Mouse (Mus musculus) ES-Bruce4 (cell line): Measurements from ENCODE around the gene Lysmd3. TPM values are rescaled to one million over a fixed set of nuclear protein-coding genes. Genes with fewer than 3 reads are reported as not detected.
"Not testable (repeated sequence)": the region's sequence is repeated elsewhere in the genome, so short reads cannot be mapped to it uniquely, and the experiment has no call there.

Experiments used
- H3K27ac ChIP-seq: 2 replicates; pipeline ENCODE4 v1.5.1; 2012; ENCODE audit warnings: low read length, inconsistent platforms; ENCODE audit not compliant: insufficient read depth
- H3K27me3 ChIP-seq: 2 replicates; pipeline ENCODE4 v1.6.1; 2012; ENCODE audit warnings: mild to moderate bottlenecking, low read length, inconsistent platforms; ENCODE audit not compliant: control insufficient read depth, poor library complexity, insufficient read depth, severe bottlenecking
- H3K36me3 ChIP-seq: 2 replicates; pipeline ENCODE4 v1.6.1; 2012; ENCODE audit warnings: inconsistent platforms, mild to moderate bottlenecking, low read length, moderate library complexity; ENCODE audit not compliant: control insufficient read depth, poor library complexity, insufficient read depth, severe bottlenecking
- H3K4me1 ChIP-seq: one replicate; pipeline ENCODE4 v1.8.1; 2011; ENCODE audit warnings: low read length; ENCODE audit not compliant: control insufficient read depth, insufficient read depth
- H3K4me3 ChIP-seq: 2 replicates; pipeline ENCODE4 v1.5.1; 2011; ENCODE audit warnings: low read depth, mild to moderate bottlenecking, low read length
- H3K9ac ChIP-seq: 2 replicates; pipeline ENCODE4 v1.6.1; 2012; ENCODE audit warnings: low read depth, mild to moderate bottlenecking, inconsistent platforms; ENCODE audit not compliant: poor library complexity, severe bottlenecking
- H3K9me3 ChIP-seq: replicated peaks from 2 replicates; pipeline ENCODE4 v1.6.1; 2012; ENCODE audit warnings: mild to moderate bottlenecking, low read length, inconsistent platforms; ENCODE audit not compliant: control insufficient read depth, poor library complexity, insufficient read depth, severe bottlenecking
- CTCF ChIP-seq: IDR thresholded peaks from one replicate; pipeline ENCODE4 v1.8.1; 2011; ENCODE audit warnings: low read depth, low read length
- EP300 ChIP-seq: IDR thresholded peaks from 2 replicates; pipeline ENCODE4 v1.6.1; 2011; ENCODE audit warnings: low read depth, low read length; ENCODE audit not compliant: insufficient read depth
- POLR2A ChIP-seq: IDR thresholded peaks from one replicate; pipeline ENCODE4 v1.8.1; 2011; ENCODE audit warnings: low read length; ENCODE audit not compliant: insufficient read depth
- polyA plus RNA-seq: library from polyadenylated mRNA; stranded (reverse); fragments of >200 nt; gene quantifications from 2 replicates; pipeline ENCODE4 v1.2.4, GENCODE M21; 2011; ENCODE audit warnings: low read depth; ENCODE audit not compliant: missing spikeins, insufficient read depth, insufficient read length

Gene Lysmd3
- polyA plus RNA-seq = 21.0 and 28.7 TPM in 2 replicates

DNA sequence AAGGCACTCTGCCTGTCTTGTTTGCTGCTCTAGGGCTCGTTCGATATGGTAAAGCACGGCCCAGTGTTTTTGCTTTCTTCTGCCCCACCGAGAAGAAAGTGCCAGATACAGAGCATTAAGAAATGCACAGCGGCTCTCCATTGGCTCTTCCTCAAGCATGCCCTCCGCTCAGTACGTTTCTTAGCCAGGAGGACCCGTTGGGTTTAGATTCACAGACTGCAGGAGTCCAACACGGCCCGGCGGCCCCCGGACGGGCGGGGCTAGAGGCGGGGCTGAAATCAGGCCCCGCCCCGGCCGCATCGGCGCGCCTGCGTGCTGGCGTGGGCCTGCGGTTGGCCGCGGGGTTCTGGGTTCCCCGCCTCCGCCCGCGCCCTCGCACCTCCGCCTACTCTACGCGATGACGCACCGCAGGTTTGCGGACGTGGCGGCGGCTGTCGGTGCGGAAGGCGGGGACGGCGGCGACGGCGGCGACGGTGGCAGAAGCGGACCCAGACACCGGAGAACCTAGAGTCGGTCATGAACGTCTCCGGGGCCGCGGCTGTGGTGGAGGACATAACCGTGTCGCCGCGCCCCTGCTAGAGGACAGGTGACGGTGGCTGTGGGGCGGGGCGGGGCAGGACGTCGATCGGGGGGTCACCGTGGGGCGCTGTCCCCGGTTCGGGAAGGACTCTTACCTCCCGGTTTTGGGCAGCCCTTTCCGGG, at the start of gene Lysmd3:
Lysmd3 (plus strand) TSS at position 313 of the 702 bp plus-strand sequence.
- H3K4me3 ChIP-seq = peak within 1 kb of the TSS; percentile 93
- TF ChIP-seq POLR2A (peak; percentile 45), CTCF (no peak), EP300 (0 out of 2 replicates have a peak, but pooled peaks have one; percentile 8)
- peak within 1 kb of the TSS; percentile 92 for H3K27ac ChIP-seq
- H3K4me1 ChIP-seq = peaks cover 1% of the 10 kb centered on the region
- H3K36me3 ChIP-seq = 0 out of 2 replicates have a peak, but pooled peaks cover 2% of the 10 kb centered on the region
- no peaks in the 10 kb centered on the region for H3K27me3 ChIP-seq
- no peaks in the 10 kb centered on the region for H3K9me3 ChIP-seq
- peak within 1 kb of the TSS; percentile 82 for H3K9ac ChIP-seq

GRCm38 (mm10) chr13:81610349-81610748, 47.1 kb upstream of the Lysmd3 start:
- Histone ChIP-seq H3K4me3 (no peak overlapping the region), H3K9ac (no peak overlapping the region), H3K27ac (no peak overlapping the region), H3K4me1 (no peaks in the 10 kb centered on the region), H3K36me3 (no peaks in the 10 kb centered on the region), H3K9me3 (no peaks in the 10 kb centered on the region; the same call in 1 of the 2 replicates), H3K27me3 (no peaks in the 10 kb centered on the region)
- no peak for TF ChIP-seq CTCF

- not testable (repeated sequence) for H3K27ac ChIP-seq, H3K9me3 ChIP-seq, H3K4me3 ChIP-seq, H3K9ac ChIP-seq, H3K4me1 ChIP-seq, H3K36me3 ChIP-seq, H3K27me3 ChIP-seq
Observed at GRCm38 (mm10) chr13:81627861-81628260, 29.6 kb upstream of the Lysmd3 start.

DNA sequence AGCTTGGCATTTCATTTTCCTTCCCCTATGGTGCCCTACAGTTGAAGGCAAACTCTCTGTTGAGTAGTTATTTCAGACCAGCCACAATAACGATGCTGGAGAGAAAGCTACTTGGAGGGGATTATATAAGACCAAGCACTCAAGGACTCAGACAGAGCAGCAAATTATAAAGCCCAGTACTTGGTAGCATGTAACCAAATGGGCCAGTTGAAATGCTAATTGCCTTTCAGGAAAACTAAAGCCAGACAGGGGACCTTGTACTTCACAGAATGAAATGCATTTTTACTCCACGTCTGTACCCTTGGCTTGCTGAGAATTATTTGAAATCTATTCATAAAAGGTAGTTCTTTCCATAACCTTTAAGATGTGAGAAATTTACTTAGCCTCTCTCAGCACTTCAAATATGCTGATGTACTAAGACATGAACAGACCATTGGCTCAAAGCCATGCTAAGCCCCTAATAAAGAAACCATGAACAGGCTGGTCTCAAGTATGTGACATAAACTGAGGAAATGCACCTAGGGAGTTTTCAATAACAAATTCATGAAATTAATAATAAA, 28.8 kb upstream of the Lysmd3 start:
- H3K9ac ChIP-seq = no peak overlapping the region
- no peaks in the 10 kb centered on the region for H3K9me3 ChIP-seq
- H3K36me3 ChIP-seq = no peaks in the 10 kb centered on the region
- no peak for TF ChIP-seq POLR2A
- TF ChIP-seq CTCF = no peak
- no peak for TF ChIP-seq EP300
- H3K4me1 ChIP-seq = peaks cover 2% of the 10 kb centered on the region
- H3K4me3 ChIP-seq = no peak overlapping the region
- no peak overlapping the region for H3K27ac ChIP-seq
- no peaks in the 10 kb centered on the region for H3K27me3 ChIP-seq

GRCm38 (mm10) chr13:81629395-81629794, 28.1 kb upstream of the Lysmd3 start:
- no peak overlapping the region for H3K4me3 ChIP-seq
- H3K36me3 ChIP-seq = no peaks in the 10 kb centered on the region
- H3K4me1 ChIP-seq = peaks cover 2% of the 10 kb centered on the region
- TF ChIP-seq CTCF (no peak), POLR2A (no peak), EP300 (no peak)
- H3K9ac ChIP-seq = no peak overlapping the region
- no peaks in the 10 kb centered on the region for H3K27me3 ChIP-seq
- no peaks in the 10 kb centered on the region for H3K9me3 ChIP-seq
- H3K27ac ChIP-seq = no peak overlapping the region

- Histone ChIP-seq H3K4me3 (no peak overlapping the region), H3K9me3 (no peaks in the 10 kb centered on the region), H3K4me1 (peaks cover 2% of the 10 kb centered on the region), H3K27ac (no peak overlapping the region), H3K36me3 (no peaks in the 10 kb centered on the region), H3K9ac (no peak overlapping the region), H3K27me3 (no peaks in the 10 kb centered on the region)
- no peak for TF ChIP-seq EP300
- no peak for TF ChIP-seq POLR2A
- no peak for TF ChIP-seq CTCF
Observed at GRCm38 (mm10) chr13:81630566-81630965, 26.9 kb upstream of the Lysmd3 start.
